Mouse (Mus musculus) neural tube, embryonic 12.5 days (tissue): ENCODE measurements around the gene Zrsr1. TPM values are rescaled to one million over a fixed set of nuclear protein-coding genes. Genes with fewer than 3 reads are reported as not detected.
A peak's percentile ranks its signal among the peaks of the same experiment; 100 is the strongest.

Source experiments
- ATAC-seq: fragments of 200-750 bp; cut with Nextera tagmentation; 2 replicates; pipeline ENCODE4 v1.8.0; 2017; ENCODE audit warnings: low read depth, mild to moderate bottlenecking, moderate TSS enrichment, moderate library complexity; ENCODE audit not compliant: low FRiP score
- H3K27ac ChIP-seq: fragments of 300-500 bp; sonication (generic); 2 replicates; pipeline ENCODE4 v1.5.1; 2016
- H3K27me3 ChIP-seq: fragments of 300-500 bp; sonication (generic); replicated peaks from 2 replicates; pipeline ENCODE4 v1.6.1; 2016; ENCODE audit warnings: mild to moderate bottlenecking
- H3K36me3 ChIP-seq: fragments of 300-500 bp; sonication (generic); 2 replicates; pipeline ENCODE4 v1.6.1; 2016; ENCODE audit warnings: mild to moderate bottlenecking
- H3K4me1 ChIP-seq: fragments of 300-500 bp; sonication (generic); 2 replicates; pipeline ENCODE4 v1.6.1; 2016
- H3K4me2 ChIP-seq: fragments of 300-500 bp; sonication (generic); replicated peaks from 2 replicates; pipeline ENCODE4 v1.6.1; 2016; ENCODE audit warnings: mild to moderate bottlenecking
- H3K4me3 ChIP-seq: fragments of 300-500 bp; sonication (generic); 2 replicates; pipeline ENCODE4 v1.5.1; 2016
- H3K9ac ChIP-seq: fragments of 300-500 bp; sonication (generic); 2 replicates; pipeline ENCODE4 v1.6.1; 2016; ENCODE audit warnings: mild to moderate bottlenecking
- H3K9me3 ChIP-seq: fragments of 300-500 bp; sonication (generic); 2 replicates; pipeline ENCODE4 v1.6.1; 2016; ENCODE audit warnings: mild to moderate bottlenecking
- WGBS: fragments of 180-500 bp; shearing (Covaris S2); methylation state at CpG from one replicate; pipeline ENCODE4 v1.1.7; 2016; 5-methylcytosine and 5-hydroxymethylcytosine counted together
- polyA plus RNA-seq: library from polyadenylated mRNA; unstranded; fragments of >200 nt; fragmentation: Nextera tagmentation; extraction: Ambion mirVana; gene quantifications from 2 replicates; pipeline ENCODE4 v1.2.1, GENCODE M21; 2016

Zrsr1 gene
- 4.6 and 6.3 TPM in 2 replicates for polyA plus RNA-seq

GRCm38 (mm10) chr11:22971835-22972709 is at the start of gene Zrsr1:
TSS of gene Zrsr1 (plus strand) at chr11:22972005.
- Histone ChIP-seq H3K27me3 (no peaks in the 10 kb centered on the region), H3K4me1 (peaks cover 17% of the 10 kb centered on the region), H3K4me2 (peak within 1 kb of the TSS; percentile 62), H3K9ac (peak within 1 kb of the TSS; percentile 52), H3K36me3 (peaks cover 18% of the 10 kb centered on the region), H3K27ac (no peak within 1 kb of the TSS), H3K9me3 (peaks cover 23% of the 10 kb centered on the region; the same call in 1 of the 2 replicates), H3K4me3 (peak within 1 kb of the TSS; percentile 44)
- ATAC-seq, result peak; percentile 80
- WGBS, result 52% methylated on average over 56 of the region's 56 CpGs

GRCm38 (mm10) chr11:22922546-22922945 is 49.3 kb upstream of the Zrsr1 start:
- no peaks in the 10 kb centered on the region for H3K9me3 ChIP-seq
- H3K4me2 ChIP-seq, result no peak overlapping the region
- 82% methylated on average over 2 of the region's 2 CpGs for WGBS
- no peaks in the 10 kb centered on the region for H3K27me3 ChIP-seq
- no peak overlapping the region for H3K4me3 ChIP-seq
- no peak for ATAC-seq
- H3K27ac ChIP-seq, result no peak overlapping the region
- H3K4me1 ChIP-seq, result no peaks in the 10 kb centered on the region
- H3K9ac ChIP-seq, result no peak overlapping the region
- H3K36me3 ChIP-seq, result no peaks in the 10 kb centered on the region

GRCm38 (mm10) chr11:22923606-22924005 is 48.2 kb upstream of the Zrsr1 start:
- Histone ChIP-seq H3K36me3 (no peaks in the 10 kb centered on the region), H3K9ac (no peak overlapping the region), H3K4me3 (no peak overlapping the region), H3K27ac (no peak overlapping the region), H3K4me2 (no peak overlapping the region), H3K27me3 (no peaks in the 10 kb centered on the region), H3K9me3 (no peaks in the 10 kb centered on the region), H3K4me1 (no peaks in the 10 kb centered on the region)
- no peak for ATAC-seq
- 81% methylated on average over 2 of the region's 2 CpGs for WGBS

- Histone ChIP-seq H3K27ac (no peak overlapping the region), H3K4me3 (no peak overlapping the region), H3K9ac (no peak overlapping the region), H3K36me3 (0 out of 2 replicates have a peak, but pooled peaks cover 2% of the 10 kb centered on the region), H3K4me2 (no peak overlapping the region), H3K27me3 (no peaks in the 10 kb centered on the region), H3K4me1 (no peaks in the 10 kb centered on the region), H3K9me3 (no peaks in the 10 kb centered on the region)
- 84% methylated on average over 8 of the region's 8 CpGs for WGBS
- ATAC-seq, result no peak
These were observed 43.1 kb upstream of the Zrsr1 start for GRCm38 (mm10) chr11:22928586-22929169.

GRCm38 (mm10) chr11:22930129-22930528 is 41.7 kb upstream of the Zrsr1 start:
- 0 out of 2 replicates have a peak, but pooled peaks cover 2% of the 10 kb centered on the region for H3K36me3 ChIP-seq
- no peak for ATAC-seq
- 74% methylated on average over 2 of the region's 2 CpGs for WGBS
- H3K4me2 ChIP-seq, result no peak overlapping the region
- no peak overlapping the region for H3K27ac ChIP-seq
- H3K9me3 ChIP-seq, result no peaks in the 10 kb centered on the region
- no peaks in the 10 kb centered on the region for H3K27me3 ChIP-seq
- H3K4me3 ChIP-seq, result no peak overlapping the region
- no peak overlapping the region for H3K9ac ChIP-seq
- H3K4me1 ChIP-seq, result 0 out of 2 replicates have a peak, but pooled peaks cover 6% of the 10 kb centered on the region

GRCm38 (mm10) chr11:22931320-22931905 is 40.4 kb upstream of the Zrsr1 start:
- Histone ChIP-seq H3K4me1 (0 out of 2 replicates have a peak, but pooled peaks cover 6% of the 10 kb centered on the region), H3K4me2 (no peak overlapping the region), H3K27ac (no peak overlapping the region), H3K36me3 (0 out of 2 replicates have a peak, but pooled peaks cover 2% of the 10 kb centered on the region), H3K27me3 (no peaks in the 10 kb centered on the region), H3K4me3 (no peak overlapping the region), H3K9ac (no peak overlapping the region), H3K9me3 (no peaks in the 10 kb centered on the region)
- no peak for ATAC-seq
- 98% methylated on average over 2 of the region's 2 CpGs for WGBS

GRCm38 (mm10) chr11:22932167-22932566 is 39.6 kb upstream of the Zrsr1 start:
- no peak overlapping the region for H3K9ac ChIP-seq
- H3K9me3 ChIP-seq, result no peaks in the 10 kb centered on the region
- no peak overlapping the region for H3K4me3 ChIP-seq
- no peak for ATAC-seq
- H3K27me3 ChIP-seq, result no peaks in the 10 kb centered on the region
- H3K4me1 ChIP-seq, result 0 out of 2 replicates have a peak, but pooled peaks cover 6% of the 10 kb centered on the region
- H3K4me2 ChIP-seq, result no peak overlapping the region
- H3K27ac ChIP-seq, result no peak overlapping the region
- H3K36me3 ChIP-seq, result 0 out of 2 replicates have a peak, but pooled peaks cover 2% of the 10 kb centered on the region

- no peaks in the 10 kb centered on the region for H3K36me3 ChIP-seq
- H3K9ac ChIP-seq, result no peak overlapping the region
- H3K4me2 ChIP-seq, result no peak overlapping the region
- H3K9me3 ChIP-seq, result no peaks in the 10 kb centered on the region
- H3K27ac ChIP-seq, result no peak overlapping the region
- no peaks in the 10 kb centered on the region for H3K27me3 ChIP-seq
- no peak for ATAC-seq
- H3K4me3 ChIP-seq, result no peak overlapping the region
- 0 out of 2 replicates have a peak, but pooled peaks cover 6% of the 10 kb centered on the region for H3K4me1 ChIP-seq
- 60% methylated on average over 5 of the region's 5 CpGs for WGBS
These were observed 35.2 kb upstream of the Zrsr1 start for GRCm38 (mm10) chr11:22936446-22937125.

GRCm38 (mm10) chr11:22937716-22938316 is 34.0 kb upstream of the Zrsr1 start:
- no peaks in the 10 kb centered on the region for H3K27me3 ChIP-seq
- H3K4me2 ChIP-seq, result no peak overlapping the region
- 0 out of 2 replicates have a peak, but pooled peaks cover 6% of the 10 kb centered on the region for H3K4me1 ChIP-seq
- H3K9ac ChIP-seq, result no peak overlapping the region
- no peaks in the 10 kb centered on the region for H3K36me3 ChIP-seq
- 97% methylated on average over 4 of the region's 4 CpGs for WGBS
- H3K4me3 ChIP-seq, result no peak overlapping the region
- H3K9me3 ChIP-seq, result no peaks in the 10 kb centered on the region
- no peak for ATAC-seq
- H3K27ac ChIP-seq, result no peak overlapping the region

GRCm38 (mm10) chr11:22938983-22939382 is 32.8 kb upstream of the Zrsr1 start:
- no peak for ATAC-seq
- Histone ChIP-seq H3K36me3 (no peaks in the 10 kb centered on the region), H3K9me3 (no peaks in the 10 kb centered on the region), H3K9ac (no peak overlapping the region), H3K27ac (no peak overlapping the region), H3K4me1 (0 out of 2 replicates have a peak, but pooled peaks cover 6% of the 10 kb centered on the region), H3K27me3 (no peaks in the 10 kb centered on the region), H3K4me3 (no peak overlapping the region), H3K4me2 (no peak overlapping the region)
- 78% methylated on average over 2 of the region's 2 CpGs for WGBS

- Histone ChIP-seq H3K4me2 (no peak overlapping the region), H3K9ac (no peak overlapping the region), H3K4me1 (no peaks in the 10 kb centered on the region), H3K27me3 (no peaks in the 10 kb centered on the region), H3K27ac (no peak overlapping the region), H3K4me3 (no peak overlapping the region), H3K9me3 (no peaks in the 10 kb centered on the region), H3K36me3 (no peaks in the 10 kb centered on the region; the same call in 1 of the 2 replicates)
- no peak for ATAC-seq
- WGBS, result 83% methylated on average over 1 of the region's 1 CpGs
These were observed 22.7 kb upstream of the Zrsr1 start for GRCm38 (mm10) chr11:22949101-22949500.
